Mouse (Mus musculus): ENCODE data around the gene Snip1.

Gene Snip1

DNA sequence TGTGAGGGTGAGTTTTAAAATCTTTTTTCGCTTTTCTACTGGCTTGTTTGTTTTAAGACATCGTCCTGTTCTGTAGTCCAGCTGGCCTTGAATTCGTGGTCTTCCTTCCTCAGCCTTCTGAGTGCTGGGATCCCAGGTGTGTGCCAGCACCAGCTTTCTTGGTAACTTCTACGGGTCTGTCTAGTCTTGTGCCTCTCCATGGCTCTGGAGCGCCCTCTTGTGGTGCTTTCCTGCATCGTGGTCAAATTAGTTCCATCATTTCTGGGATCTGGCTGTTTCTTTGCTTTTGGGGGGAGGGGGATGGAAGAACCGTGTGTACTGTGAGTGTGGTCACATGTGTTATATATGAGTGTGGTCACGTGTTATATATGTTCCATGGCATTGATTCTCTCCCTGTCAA, 33.0 kb downstream of the Snip1 start:
- peak; percentile 82 for DNase-seq (ENCODE audit: low spot score)

GRCm38 (mm10) chr4:125101334-125101733, 34.9 kb downstream of the Snip1 start:
- DNase-seq (ENCODE audit: low spot score): no peak

DNA sequence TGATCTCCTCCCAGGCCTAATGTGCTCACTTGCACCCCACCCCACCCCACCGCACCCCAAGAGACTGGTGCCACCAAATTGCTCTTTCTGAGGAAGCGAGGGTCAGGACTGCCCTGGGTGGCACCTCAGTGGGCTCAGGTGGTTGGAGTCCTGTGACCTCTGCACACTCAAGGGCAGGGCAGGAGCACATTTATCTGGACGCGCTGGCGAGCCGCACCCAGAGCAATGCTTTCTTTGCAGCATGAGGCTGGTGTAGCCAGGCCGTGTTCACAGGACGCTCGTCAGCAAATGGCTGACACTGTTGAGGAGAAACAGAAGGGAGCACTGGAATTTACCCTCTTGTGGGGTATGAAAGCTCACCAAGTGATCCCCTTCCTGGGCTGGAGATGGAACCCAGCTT, 38.9 kb downstream of the Snip1 start:
- DNase-seq (ENCODE audit: low spot score): no peak

GRCm38 (mm10) chr4:125114638-125115037, 48.2 kb downstream of the Snip1 start:
- peak; percentile 87 for DNase-seq (ENCODE audit: low spot score)

- no peak for DNase-seq (ENCODE audit: low spot score)
Observed at GRCm38 (mm10) chr4:125115081-125115480, 48.6 kb downstream of the Snip1 start.

DNA sequence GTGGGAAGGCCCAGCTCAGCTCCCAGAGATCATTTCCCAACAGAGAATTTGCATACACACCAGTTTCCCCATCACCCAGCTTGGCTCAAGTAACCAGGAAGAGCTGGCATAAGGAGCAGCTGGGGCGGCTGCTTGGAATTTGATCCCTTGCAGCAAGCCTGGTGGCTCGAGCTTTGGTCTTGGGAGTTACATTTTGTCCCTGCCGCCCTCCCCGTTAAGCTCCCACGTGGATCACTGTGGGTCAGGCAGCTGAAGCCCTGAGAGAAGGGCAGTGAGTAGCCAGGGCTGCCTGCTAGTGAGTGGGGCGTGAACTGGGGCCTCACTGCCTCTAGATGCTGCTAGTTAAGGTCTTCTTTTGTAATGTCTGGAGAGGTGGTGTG, 49.2 kb downstream of the Snip1 start:
- DNase-seq (ENCODE audit: low spot score): peak; percentile 36

GRCm38 (mm10) chr4:125116090-125116861, 49.8 kb downstream of the Snip1 start:
- peak; percentile 63 for DNase-seq (ENCODE audit: low spot score)

GRCm38 (mm10) chr4:125116929-125117328, 50.5 kb downstream of the Snip1 start:
- DNase-seq (ENCODE audit: low spot score): no peak

GRCm38 (mm10) chr4:125117902-125118320, 51.4 kb downstream of the Snip1 start:
- DNase-seq (ENCODE audit: low spot score): no peak

GRCm38 (mm10) chr4:125119070-125119469, 52.6 kb downstream of the Snip1 start:
- DNase-seq (ENCODE audit: low spot score): no peak

DNA sequence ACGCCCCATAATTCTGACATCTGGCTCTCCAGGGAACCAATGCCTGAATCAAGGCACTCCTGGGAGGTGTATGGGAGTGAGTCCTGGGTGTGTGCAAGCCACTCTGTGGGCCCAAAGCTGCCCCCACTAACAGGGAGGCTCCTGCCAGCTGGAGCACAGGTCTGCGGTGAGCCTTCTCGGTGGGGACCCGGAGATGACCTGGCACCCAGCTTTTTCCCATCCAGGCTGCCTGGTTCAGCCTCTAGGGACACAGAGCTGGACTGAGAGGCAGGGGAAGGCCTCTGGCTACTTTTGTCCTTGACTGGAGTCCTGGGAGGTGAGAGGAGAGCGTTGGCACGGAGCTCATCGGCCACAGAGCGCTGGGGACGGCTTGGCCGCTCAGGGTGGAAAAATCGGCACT, 53.2 kb downstream of the Snip1 start:
- DNase-seq (ENCODE audit: low spot score): no peak

DNA sequence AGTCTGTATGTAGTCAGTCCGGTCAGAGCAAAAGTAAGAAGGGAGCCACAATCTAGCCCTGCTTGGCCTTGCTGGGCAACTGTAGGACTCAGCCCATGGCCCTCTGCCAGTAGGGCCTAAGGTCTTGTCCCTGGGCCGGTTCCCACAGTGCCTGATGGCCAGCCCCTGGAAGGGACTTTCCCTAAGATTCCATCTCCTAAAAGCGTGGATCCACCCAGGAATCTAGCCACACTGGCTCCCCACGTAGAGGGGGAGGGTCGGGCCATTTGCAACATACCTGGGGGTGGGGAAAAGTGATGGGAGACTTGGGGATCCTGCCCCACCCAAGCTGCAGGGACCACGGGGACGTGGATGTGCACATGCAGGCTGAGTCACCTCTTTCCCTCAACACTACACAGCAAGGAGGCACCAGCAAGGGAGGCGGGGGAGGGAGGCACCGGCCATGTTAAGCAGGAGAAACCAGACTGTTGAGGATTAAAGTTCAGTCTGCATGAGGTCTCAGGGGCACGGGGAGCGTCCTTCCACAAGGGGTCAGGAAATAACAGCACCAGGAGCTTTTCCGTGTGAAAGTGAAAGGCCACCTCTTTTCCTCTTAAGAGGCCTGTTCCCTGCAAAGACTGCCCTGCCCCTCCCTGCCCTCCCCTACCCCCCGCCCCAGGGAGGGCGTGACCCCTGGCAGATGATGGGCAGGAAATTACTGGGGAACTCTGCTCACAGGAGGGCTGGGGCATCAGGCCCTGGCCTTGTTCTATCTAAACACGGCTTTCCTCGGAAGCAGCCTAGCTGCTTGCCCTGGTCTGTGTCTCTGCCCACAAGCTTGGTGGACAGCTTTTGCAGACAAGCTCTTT, 56.2 kb downstream of the Snip1 start:
- DNase-seq (ENCODE audit: low spot score): peak; percentile 61

GRCm38 (mm10) chr4:125123279-125123671, 56.8 kb downstream of the Snip1 start:
- DNase-seq (ENCODE audit: low spot score): no peak
